Comparison of ENCODE assay signal across 18 mouse cellular contexts in genomic region chr15:36984921-36985566, GRCm38 (mm10). TPM values are rescaled to one million over a fixed set of nuclear protein-coding genes. Genes with fewer than 3 reads are reported as not detected.
DNase-seq lines count a peak whose midpoint lies in the region; ATAC-seq lines count a peak whose summit lies in the region.
"Had no signal": no experiment of that assay in that cellular context is flagged by ENCODE, and none has a peak within 500 bp of the region (broad histone marks: within the 10 kb centered on the region; RNA-seq: fewer than 3 reads in every experiment).

No protein-coding gene starts in this region.

- WGBS in kidney, embryonic 14.5 days = 12% methylated on average over 1 of the region's 1 CpGs
- WGBS in limb, embryonic 10.5 days = 55% methylated on average over 1 of the region's 1 CpGs

- no peaks in the 10 kb centered on the region for H3K36me3 ChIP-seq in kidney, embryonic 14.5 days (ENCODE audit: control insufficient read depth, insufficient read depth, low read length)
- no peaks in the 10 kb centered on the region for H3K36me3 ChIP-seq in limb, embryonic 10.5 days
- H3K36me3 ChIP-seq: hindbrain, embryonic 12.5 days; midbrain, embryonic 10.5 days; neural tube, embryonic 13.5 days had no signal

- H3K27ac ChIP-seq in kidney, embryonic 14.5 days (ENCODE audit: low read depth, low read length) = peak overlapping the region; percentile 37; the same call in 1 of the 2 replicates
- peak overlapping the region; percentile 68 for H3K27ac ChIP-seq in limb, embryonic 10.5 days
- H3K27ac ChIP-seq: midbrain, embryonic 10.5 days; neural tube, embryonic 13.5 days had no signal

- H3K27me3 ChIP-seq in kidney, embryonic 14.5 days (ENCODE audit: control insufficient read depth, insufficient read depth, low read length) = no peaks in the 10 kb centered on the region
- H3K27me3 ChIP-seq in limb, embryonic 10.5 days (ENCODE audit: low read depth, poor library complexity, severe bottlenecking) = no peaks in the 10 kb centered on the region
- H3K27me3 ChIP-seq: hindbrain, embryonic 12.5 days; neural tube, embryonic 13.5 days had no signal

- peaks cover 23% of the 10 kb centered on the region for H3K4me1 ChIP-seq in kidney, embryonic 14.5 days (ENCODE audit: control insufficient read depth, insufficient read depth, low read length)
- H3K4me1 ChIP-seq in limb, embryonic 10.5 days = peaks cover 46% of the 10 kb centered on the region

- no peak overlapping the region for H3K9ac ChIP-seq in kidney, embryonic 14.5 days (ENCODE audit: low read depth, low read length)
- H3K9ac ChIP-seq: hindbrain, embryonic 12.5 days; neural tube, embryonic 13.5 days had no signal

- peak; percentile 23 for DNase-seq in heart, adult 11 months
- no peak for DNase-seq in heart, postnatal 36 days
- no peak for DNase-seq in kidney, postnatal 4 days
- DNase-seq in R1 (ENCODE audit: low read depth, low spot score) = peak; percentile 59
- no peak for DNase-seq in limb, embryonic 10.5 days (ENCODE audit: low spot score)
- no peak for DNase-seq in spleen, postnatal 10 days (ENCODE audit: low spot score in 2 of 2)
- DNase-seq: adrenal gland, postnatal 14 days; cerebellum, adult 11-12 months; lung, adult 2 months; lung, postnatal 4 days; thymus, postnatal 4 days had no signal

- H3K4me3 ChIP-seq in kidney, embryonic 14.5 days (ENCODE audit: low read length) = no peak overlapping the region
- H3K4me3 ChIP-seq in limb, embryonic 10.5 days = no peak overlapping the region
- H3K4me3 ChIP-seq: erythroblast, embryonic 14.5 days; hindbrain, embryonic 12.5 days; midbrain, embryonic 10.5 days; neural tube, embryonic 13.5 days had no signal

- H3K9me3 ChIP-seq in kidney, embryonic 14.5 days (ENCODE audit: control insufficient read depth, low read length) = no peaks in the 10 kb centered on the region
- H3K9me3 ChIP-seq in limb, embryonic 10.5 days (replicated peaks) = no peaks in the 10 kb centered on the region
- H3K9me3 ChIP-seq: hindbrain, embryonic 12.5 days; midbrain, embryonic 10.5 days; neural tube, embryonic 13.5 days had no signal

- peak; percentile 47; the same call in 1 of the 2 replicates for ATAC-seq in kidney, embryonic 14.5 days (ENCODE audit: low FRiP score, low TSS enrichment)
- ATAC-seq: inflammation-experienced regulatory T-cells, adult 6 months had no signal

- intact Hi-C loops in heart, postnatal 36 days (cut with DNase I) = no loop called here

- no peak overlapping the region for H3K4me2 ChIP-seq in kidney, embryonic 14.5 days (replicated peaks; ENCODE audit: low read depth, low read length)
- H3K4me2 ChIP-seq: hindbrain, embryonic 12.5 days; liver, embryonic 11.5 days; neural tube, embryonic 13.5 days had no signal

RNA-seq across cellular contexts. Expression of gene Zfp706, which starts 22.5 kb away (rescaled TPM):
- 100 to 1,000 TPM; 217 to 238 TPM for total RNA-seq in heart, postnatal 36 days (2021)
- 344 and 424 TPM in 2 replicates for polyA plus RNA-seq in kidney, embryonic 14.5 days (2014; fragmentation: Nextera tagmentation; extraction: Ambion mirVana)
- 509 and 547 TPM in 2 replicates for polyA plus RNA-seq in limb, embryonic 10.5 days (2016; fragmentation: Nextera tagmentation; extraction: Ambion mirVana)

Comparison
In these comparisons a context has a peak if more than half of its experiments do, and no peak if none do; other contexts are left out.
1. DNase-seq: peak in heart, adult 11 months (single experiment) and R1 (single experiment); none in heart, postnatal 36 days (0 of 2), kidney, postnatal 4 days (0 of 2), limb, embryonic 10.5 days (single experiment) and spleen, postnatal 10 days (0 of 2).